Mouse (Mus musculus): ENCODE measurements around the gene Sf1.

DNA sequence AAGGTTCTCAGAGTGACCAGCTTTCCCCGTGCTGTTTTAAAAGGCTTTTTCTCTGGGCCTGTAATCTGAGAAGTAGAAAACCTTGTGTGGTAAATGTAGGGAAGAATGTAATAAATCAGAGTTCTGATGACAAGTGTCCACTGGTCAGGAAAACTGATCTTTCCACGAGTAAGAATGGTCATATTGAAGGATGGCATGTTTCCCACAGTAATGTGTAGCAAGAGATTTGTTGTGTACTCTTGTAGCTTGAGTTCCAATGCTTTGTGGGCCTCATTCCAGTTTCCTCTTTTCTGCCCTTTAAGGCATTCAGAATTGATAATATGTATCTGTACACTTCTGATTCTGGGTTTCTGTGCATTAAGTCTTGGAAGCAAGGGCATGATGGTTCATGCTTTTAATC, 1.4 kb downstream of the Sf1 start:
- TF ChIP-seq CTCF (IDR thresholded peaks at IDR 0.05; ENCODE audit: low read depth) (no peak), EP300 (optimal IDR thresholded peaks at IDR 0.05) (no peak)

All from stomach, postnatal 0 days (tissue).